Mouse (Mus musculus): ENCODE results near the gene Mpp5.

Mpp5 gene

DNA sequence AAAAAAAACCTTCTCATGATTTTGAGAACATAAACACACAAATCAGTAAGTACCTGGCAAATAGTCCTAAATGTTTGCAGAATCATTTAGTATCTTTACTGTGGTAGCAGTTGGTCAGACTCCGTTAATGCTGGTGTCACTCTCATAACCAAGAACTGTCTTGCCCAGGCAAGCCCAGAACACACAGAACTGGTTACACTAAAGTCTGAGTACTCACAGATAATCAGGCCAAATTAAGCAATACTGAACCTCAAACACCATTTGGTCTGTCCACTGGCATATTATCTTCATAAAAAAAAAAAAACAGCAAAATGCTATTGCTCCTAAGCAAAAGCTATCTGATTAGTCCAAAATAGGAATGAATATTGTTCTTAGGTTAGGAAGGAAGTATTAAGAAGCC is 93.7 kb downstream of the Mpp5 start:
- no peak for DNase-seq (ENCODE audit: low spot score in 2 of 2)

DNA sequence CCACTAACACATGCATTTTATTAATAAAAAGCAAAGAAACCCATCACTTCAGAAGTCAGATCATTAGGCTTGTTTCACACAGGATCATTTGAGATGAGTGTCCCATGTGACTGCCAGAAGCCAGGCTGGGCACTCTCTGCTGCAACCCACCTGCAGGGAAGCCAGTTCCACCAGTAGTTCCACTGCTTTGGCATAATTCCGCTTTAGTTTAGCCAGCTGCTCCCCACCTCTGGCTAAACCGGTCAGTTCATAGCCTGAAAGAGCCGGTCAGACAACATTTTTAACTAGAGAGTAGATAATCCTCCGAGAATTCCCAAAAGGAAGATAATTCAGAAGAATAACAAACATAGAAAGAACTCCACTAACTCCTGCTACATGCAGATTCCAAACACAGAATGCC is 99.5 kb downstream of the Mpp5 start:
- no peak for DNase-seq (ENCODE audit: low spot score in 2 of 2)

DNA sequence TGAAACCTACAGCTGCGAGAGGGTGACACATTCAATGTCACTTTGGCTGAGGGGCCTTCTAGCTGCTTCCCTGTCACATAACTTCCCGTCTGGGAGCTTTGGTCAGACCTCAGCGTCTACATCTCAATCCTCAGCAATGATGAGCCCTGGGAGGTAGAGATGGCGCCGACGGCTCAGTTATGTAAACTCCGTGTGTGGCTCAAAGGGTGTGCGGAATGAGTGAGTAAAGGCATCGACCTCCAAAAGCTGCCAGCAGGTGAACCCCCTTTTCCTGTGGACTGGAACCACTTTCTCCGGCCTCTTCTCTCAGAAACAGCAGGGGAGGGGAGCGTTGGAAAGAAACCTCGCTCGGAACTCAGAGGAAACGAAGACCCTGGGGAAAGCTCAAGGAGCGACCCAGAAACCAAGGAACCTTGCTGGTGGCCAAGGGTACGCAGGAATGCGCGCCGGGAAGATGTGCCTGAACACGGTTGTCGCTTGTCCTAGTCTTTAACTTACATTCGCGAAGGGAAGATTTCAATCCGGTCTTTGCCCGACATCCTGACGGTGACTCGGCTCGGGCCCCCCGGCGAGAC is 112.3 kb downstream of the Mpp5 start:
- DNase-seq (ENCODE audit: low spot score in 2 of 2), result no peak

DNA sequence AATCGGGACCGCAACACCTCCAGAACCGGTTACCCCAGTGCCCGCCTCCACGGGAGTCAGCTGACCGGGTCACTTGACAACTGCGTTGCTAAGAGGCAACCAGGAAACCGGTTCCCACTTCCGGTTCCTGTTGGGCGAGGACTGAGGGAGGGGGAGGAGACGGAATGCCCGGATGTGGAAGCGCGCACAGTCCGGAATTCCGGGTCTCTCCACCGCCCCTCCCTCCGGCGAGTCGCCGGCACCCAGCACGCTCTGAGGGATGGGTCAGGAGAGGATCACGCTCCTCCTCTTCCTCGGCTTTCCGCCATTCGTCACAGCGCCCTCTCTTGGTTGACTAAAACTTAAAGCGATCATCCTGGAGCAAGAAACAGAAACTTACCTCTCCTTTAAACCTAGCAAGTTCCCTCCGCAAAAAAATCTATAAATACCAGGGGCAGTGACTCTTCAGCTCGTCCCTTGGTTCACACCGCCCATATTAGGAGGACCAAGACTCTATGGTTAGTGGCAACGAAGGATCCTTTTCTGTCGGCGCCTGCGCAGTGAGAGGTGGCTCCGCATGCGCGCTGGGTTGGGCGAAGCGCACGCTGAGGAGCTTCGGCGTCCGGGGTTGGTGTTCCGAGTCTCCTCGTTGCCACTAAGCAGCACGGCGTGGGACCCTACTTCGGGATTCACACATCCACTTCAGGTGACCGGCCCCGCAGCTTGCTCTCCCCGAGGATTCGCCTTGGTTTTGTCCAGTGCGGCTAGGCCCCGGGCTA is 113.0 kb downstream of the Mpp5 start, which contains the start of the genes Atp6v1d and Eif2s1:
Atp6v1d (minus strand) TSS at position 143 of the 758 bp plus-strand sequence.
Eif2s1 (plus strand) TSS at position 324 of the 758 bp plus-strand sequence.
- peak; percentile 99 for DNase-seq (ENCODE audit: low spot score in 2 of 2)

DNA sequence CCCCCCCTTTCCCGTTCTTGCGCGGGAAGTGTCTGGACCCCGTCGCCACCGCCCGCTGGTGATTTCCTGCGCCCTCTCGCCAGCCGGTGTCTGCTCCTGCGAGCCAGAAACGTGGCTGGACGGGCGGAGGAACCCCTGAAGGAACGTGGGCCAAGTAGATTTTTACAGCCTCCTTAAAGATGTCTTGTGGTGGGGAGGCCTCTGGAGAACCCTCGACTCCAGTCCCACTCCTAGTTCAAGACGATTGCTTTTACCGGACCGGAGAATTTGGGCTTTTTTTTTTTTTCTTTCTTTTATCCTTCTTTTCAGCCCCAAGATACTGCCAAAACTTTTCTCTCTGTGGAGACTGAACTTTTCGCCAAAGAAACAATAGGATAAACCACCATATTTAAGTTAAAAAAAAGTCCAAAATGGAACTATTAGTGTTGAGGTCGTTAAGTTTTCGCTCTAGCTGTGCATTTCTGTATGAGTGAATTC is 113.6 kb downstream of the Mpp5 start:
- DNase-seq (ENCODE audit: low spot score in 2 of 2), result no peak

DNA sequence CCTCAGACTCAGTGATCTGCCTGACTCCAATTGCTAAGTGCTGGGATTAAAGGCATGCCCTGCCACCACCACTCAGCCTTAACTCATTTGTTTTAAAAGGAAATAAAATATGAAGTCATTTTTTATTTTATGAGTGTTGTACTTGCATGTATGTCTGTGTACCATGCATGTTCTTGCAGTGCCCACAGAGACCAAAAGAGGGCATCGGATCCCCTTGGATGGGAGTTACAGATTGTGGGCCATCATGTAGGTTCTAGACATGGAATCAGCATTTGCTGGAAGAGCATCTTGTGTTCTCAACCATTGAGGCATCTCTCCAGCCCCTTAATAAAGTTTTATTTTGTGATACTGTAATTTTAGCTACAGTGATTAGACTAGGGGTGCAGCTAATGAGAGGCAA is 116.7 kb downstream of the Mpp5 start:
- peak; percentile 6 to 44 for DNase-seq (ENCODE audit: low spot score in 2 of 2)

DNA sequence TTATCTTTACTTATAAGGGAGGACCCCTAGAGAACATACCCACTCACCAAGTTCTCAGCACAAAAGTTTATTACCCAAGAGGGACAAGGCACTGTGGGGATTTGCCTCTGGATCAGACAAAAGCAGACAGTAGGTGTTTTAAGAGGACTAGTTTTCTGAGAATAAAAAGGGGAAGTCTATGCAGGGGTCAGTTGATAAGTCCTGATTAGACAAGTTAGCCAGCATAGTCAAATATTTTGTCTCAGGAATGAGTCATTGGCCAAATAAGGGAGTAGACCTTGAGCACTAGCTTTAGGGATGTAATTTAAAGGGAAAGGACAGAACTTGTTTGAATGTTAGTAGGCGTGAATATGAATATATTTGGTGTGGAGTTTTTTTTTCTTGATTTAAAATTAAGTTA is 119.4 kb downstream of the Mpp5 start:
- no peak for DNase-seq (ENCODE audit: low spot score in 2 of 2)

DNA sequence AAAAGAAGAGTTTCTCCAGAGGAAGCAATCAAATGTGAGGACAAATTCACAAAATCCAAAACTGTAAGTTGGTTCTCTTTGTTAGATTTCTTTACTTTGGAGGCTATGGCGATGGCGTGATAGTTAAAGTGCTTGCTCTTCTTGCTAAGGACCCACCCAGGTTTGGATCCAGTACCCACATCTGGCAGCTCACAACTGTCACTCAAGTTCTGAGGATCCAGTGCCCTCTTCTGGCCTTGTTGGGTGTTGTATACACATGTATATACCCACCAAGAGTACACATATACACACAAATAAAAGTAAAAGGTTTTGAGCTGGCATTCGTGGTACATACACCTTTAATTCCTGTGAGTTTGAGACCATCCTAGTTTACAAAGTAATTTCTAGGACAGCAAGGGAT is 125.9 kb downstream of the Mpp5 start:
- no peak for DNase-seq (ENCODE audit: low spot score in 2 of 2)

DNA sequence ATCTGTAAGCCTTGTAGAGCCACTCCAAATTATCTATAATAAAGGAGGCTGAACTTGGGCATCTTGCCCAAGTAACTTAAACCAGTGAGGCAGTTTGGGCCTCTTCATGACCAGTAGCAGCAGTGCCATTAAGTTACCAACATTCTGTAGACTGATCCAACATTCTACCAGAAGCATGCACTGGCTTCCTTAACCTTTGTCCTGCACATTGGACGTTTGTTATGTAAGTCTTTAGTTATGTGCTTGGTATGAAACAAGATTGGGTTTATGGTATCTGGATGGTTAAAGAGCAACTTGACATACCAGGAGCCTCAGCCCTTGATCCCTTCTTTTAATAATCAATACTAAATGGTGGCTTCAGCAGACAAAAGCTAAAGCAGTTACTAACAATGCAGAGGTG is 141.4 kb downstream of the Mpp5 start:
- DNase-seq (ENCODE audit: low spot score in 2 of 2), result no peak

Data from spleen, postnatal 36 days (tissue).